Mouse (Mus musculus) cerebellum, adult 11-12 months (tissue): ENCODE results near the gene Taok1.
A peak's percentile ranks its signal among the peaks of the same experiment; 100 is the strongest.

ENCODE experiments used
- DNase-seq: peaks from one replicate; pipeline ENCODE4 v3.0.0; 2022

Taok1 gene

DNA sequence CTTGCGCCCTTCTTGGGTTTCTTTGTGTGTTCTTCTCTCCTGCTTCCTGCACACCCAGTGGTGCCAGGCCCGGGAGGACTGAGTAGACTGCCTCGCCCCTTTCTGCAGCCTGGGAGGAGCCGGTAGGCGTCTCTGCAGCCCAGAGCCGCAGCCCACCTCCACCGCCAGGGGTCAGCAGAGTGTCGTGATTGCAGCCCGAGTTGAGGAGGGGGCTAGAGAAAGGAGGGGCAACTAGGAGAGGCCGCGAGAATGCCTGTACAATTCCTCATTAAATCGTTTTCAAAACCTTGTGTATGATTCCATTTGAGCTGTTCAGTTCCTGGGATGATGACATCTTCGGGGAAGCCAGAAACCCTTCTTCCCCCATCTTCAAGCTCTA, 116.5 kb downstream of the Taok1 start:
- DNase-seq = peak; percentile 87

DNA sequence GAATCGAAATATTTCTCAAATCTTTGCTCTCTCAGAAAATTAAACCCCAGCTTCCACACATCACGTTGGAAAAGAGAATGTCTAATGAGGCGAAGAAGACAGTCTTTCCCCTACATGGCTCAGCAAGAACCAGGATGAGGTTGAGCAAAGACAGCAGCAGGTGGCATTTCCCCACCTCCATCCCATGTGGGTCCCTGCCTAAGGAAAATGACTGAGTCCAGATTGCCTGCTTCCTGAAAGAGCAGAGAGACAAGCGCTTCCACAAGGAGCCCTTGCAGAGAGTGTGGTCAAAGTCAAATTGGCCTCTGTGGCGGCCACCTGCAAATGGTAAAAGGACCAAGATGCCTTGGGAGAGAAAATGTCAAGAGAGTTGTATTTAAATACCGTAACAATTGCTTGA, 117.2 kb downstream of the Taok1 start:
- peak; percentile 57 for DNase-seq

DNA sequence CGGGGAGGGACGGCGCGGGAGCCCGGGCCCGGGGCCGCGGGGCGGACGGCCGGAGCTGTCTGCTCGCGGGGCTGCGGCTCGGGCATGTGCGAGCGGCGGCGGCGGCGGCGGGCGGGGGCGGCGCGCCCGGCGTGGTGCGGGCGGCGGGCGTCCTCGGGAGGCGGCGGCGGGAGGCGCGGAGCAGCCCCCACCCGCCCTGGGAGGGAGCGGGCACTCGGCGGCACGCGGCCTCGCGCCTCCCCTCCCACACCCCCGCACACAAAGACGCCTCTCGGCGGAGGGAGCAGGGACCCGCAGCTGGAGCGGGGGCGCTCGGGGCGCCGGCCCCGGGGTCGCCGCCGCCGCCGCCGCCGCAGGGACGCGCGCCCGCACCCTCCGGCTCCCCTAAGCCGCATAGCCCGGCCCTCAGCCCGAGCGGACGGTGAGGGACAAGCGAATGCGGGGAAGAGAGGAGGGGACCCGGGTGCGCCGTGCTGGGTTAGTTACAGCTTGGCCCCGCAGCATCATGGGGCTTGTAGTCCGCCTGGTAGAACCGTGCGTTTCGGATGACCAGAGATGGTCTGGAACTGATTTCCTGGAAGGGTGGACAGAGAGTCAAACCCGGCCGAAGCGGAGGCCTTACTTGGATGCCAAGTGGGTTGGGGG, 117.9 kb downstream of the Taok1 start, which contains the start of gene Ankrd13b:
Ankrd13b (minus strand) TSS at position 88 of the 645 bp plus-strand sequence.
- DNase-seq = peak; percentile 87

DNA sequence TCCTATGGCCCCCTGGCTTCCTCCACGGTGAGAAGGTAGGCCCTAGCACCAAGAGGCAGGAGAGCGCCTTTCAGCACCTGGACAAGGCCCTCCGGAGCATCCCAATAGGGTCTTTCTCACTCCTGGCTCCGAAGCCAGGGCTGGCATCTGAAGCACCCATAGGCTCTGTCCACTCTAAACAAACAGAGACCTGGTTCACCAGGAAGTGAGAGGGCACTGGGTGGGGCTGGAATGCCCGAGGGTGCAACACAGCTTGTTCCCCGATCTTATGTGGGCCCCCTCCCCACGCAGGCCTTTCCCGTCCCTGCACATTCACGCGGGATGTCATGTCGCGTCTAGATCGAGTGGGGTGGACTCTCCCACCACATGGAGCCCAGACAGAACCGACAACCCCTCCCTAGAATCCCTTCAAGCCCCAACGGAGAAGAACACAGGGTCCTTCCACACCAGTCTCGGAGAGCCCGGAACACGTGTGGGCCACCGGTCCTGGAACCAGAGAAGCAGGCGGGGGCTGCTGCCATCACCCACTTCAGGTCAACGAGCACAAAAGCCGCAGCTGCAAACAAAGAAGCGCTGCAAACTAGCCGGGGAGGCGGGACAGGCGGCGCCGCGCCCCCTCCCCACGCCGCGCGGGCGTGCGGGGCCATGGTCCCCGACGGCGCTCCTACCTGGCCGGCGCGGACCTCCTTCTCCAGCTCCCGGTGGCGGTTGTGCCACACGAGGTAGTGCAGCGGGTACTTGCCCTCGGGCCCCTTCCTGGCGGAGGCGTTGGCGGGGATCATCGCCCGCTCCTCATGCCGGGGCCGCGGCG, 118.6 kb downstream of the Taok1 start:
- peak; percentile 70 for DNase-seq

DNA sequence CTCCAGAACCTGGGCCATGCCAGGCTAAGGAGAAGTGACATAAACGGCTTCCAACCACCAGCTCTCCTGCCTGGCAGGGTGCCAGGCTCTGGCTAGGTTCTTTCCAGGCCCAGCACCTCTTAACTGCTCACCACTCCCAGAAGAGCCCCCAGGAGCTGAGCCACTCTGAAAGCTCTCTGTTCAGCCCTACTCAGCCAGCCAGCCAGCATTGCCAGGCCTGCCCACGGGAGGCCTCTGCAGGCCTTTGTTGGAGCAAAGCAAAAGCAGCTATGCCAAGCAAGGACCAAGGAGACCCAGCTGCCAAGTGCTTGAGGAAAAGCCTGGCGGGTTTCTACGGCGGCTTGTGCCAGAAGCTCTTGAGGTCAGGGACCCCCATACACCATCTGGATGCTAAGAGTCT, 120.8 kb downstream of the Taok1 start:
- DNase-seq = peak; percentile 81

DNA sequence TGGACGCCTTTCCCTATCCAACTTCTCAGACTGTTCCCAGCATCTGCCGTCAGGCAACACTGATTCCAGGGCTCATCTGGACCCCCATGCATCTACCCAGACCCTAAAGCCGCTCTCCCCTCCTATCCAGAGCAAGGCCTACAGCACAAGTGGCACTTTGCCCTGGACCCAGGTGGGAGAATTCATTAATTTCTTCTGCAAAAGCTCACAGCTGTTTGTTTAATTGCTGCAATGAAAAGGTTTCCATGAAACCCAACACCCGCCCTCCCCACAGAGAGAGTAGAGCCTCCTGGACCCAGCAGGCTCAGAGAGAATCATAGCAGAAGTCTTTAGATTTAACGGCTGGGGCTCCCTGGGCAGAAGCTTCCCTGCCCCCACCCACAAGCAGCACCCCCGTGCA, 122.4 kb downstream of the Taok1 start:
- DNase-seq = no peak

DNA sequence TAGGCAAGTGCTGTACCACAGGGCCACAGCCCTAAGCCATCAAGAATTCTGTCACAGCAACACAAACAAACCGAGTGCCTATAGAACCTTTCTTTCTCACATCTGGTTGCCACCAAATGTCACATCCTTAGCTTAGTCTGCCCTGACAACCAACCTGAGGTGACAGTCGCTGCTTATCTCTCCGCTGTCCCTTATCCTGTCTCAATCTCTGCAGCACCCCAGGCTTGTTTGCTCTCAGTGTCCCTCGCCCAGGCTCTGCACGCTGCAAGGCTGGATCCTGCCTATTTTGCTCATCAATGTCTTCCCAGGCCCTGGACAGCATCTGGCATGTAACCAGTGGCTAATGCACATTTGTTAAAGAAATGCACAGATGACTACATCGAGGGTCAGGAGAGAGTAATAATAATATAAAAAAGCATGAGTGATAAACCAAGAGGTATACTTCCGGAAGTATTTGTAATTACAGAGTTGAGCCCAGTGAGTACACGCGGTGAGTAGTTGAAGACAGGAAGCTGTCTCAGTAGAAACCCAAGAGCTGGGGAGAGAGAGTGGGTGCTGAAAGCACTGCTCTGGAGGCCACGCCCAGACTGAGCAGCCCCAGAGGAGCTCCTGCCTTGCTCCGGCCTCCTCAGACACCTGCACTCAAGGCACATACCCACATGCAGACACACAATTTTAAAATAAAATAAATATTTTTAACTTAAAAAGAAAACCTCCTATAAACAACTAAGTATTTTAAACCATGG, 123.9 kb downstream of the Taok1 start:
- DNase-seq = peak; percentile 20

DNA sequence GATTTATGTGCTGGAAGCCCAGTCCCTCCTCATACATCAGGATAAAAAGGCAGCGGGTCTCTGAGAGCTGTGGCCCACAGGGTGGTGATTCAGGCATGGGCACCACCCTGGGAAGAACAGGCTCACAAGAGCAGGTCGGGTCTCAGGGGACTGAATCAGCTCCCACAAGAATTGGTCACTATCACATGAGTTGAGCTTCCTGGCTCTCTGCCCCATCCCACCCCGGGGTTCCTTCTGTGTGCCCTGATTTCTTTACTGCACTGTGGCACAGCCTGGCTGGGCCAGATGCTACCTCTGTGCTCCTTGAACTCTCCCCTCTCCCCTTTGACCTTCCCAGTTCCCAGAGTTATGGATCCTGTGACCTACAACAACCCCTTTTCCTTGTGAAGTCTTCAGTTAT, 124.6 kb downstream of the Taok1 start:
- DNase-seq = peak; percentile 48
